Mouse (Mus musculus) E14TG2a.4 (cell line): ENCODE measurements around the gene Lmo7.

Source experiments
- H3K27me3 ChIP-seq: 2 replicates; pipeline ENCODE4 v1.6.1; 2014; ENCODE audit warnings: low read length, control low read depth; ENCODE audit not compliant: insufficient read depth
- H3K36me3 ChIP-seq: 2 replicates; pipeline ENCODE4 v1.6.1; 2014; ENCODE audit warnings: low read length, control low read depth; ENCODE audit not compliant: insufficient read depth
- H3K4me1 ChIP-seq: replicated peaks from 2 replicates; pipeline ENCODE4 v1.6.1; 2014; ENCODE audit warnings: low read depth, low read length, control low read depth
- H3K4me3 ChIP-seq: replicated peaks from 2 replicates; pipeline ENCODE4 v1.5.1; 2014; ENCODE audit warnings: mild to moderate bottlenecking, low read length
- H3K9me3 ChIP-seq: 2 replicates; pipeline ENCODE4 v1.6.1; 2014; ENCODE audit warnings: low read length, control low read depth
- CTCF ChIP-seq: conservative IDR thresholded peaks from 2 replicates; pipeline ENCODE4 v1.5.1; 2014; ENCODE audit warnings: low read length
- NANOG ChIP-seq: IDR thresholded peaks from 2 replicates; pipeline ENCODE4 v1.6.1; 2014; ENCODE audit warnings: borderline replicate concordance, low read length, mixed read lengths
- POU5F1 ChIP-seq: IDR thresholded peaks from 2 replicates; pipeline ENCODE4 v1.6.1; 2014; ENCODE audit warnings: low read length, borderline replicate concordance

Gene Lmo7

GRCm38 (mm10) chr14:101844467-101844866, 114.7 kb downstream of the Lmo7 start:
- Histone ChIP-seq H3K4me1 (no peaks in the 10 kb centered on the region), H3K27me3 (no peaks in the 10 kb centered on the region), H3K9me3 (no peaks in the 10 kb centered on the region), H3K4me3 (no peak overlapping the region), H3K36me3 (no peaks in the 10 kb centered on the region)
- TF ChIP-seq POU5F1 = no peak
- TF ChIP-seq CTCF = no peak
- TF ChIP-seq NANOG = no peak

DNA sequence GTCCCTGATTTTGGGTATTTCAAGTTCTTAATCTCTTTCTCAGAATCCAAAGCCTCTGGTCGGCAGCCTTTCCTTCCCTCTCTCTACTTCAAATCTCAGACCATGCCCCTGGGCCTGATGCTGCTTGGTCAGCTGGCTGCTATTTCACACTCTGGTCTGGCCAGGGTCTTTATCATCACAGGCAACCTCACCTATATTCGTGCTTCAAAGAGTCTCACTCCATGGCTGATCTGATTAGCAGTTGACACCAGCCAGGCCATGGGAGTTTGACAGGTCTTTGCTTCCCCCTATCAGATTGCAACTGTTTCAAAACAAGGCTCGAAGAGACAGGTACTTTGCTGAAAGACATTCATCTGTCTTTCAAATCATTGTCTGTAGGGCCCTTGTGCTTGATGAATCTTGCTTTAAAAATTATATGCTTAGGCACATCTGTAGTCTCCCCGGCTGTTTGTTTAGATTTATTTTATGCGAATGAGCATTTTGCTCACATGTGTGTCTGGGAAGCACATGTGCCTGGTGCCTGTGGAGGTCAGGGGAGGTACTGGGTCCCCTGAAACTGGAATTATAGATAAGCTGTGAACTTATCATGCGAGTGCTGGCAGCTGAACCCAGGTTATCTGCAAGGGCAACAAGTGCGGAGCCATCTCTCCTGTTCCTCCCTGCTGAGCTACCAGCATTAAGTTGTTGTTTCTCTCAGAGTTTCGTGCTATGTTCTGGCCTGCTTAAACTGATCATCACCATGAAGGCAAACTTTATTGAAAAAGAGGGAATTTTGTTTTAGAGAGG, 116.5 kb downstream of the Lmo7 start:
- Histone ChIP-seq H3K4me3 (no peak overlapping the region), H3K36me3 (no peaks in the 10 kb centered on the region), H3K9me3 (no peaks in the 10 kb centered on the region), H3K4me1 (no peaks in the 10 kb centered on the region), H3K27me3 (no peaks in the 10 kb centered on the region)
- TF ChIP-seq POU5F1 (no peak), NANOG (no peak), CTCF (no peak)

GRCm38 (mm10) chr14:101847520-101847919, 117.8 kb downstream of the Lmo7 start:
- no peaks in the 10 kb centered on the region for H3K4me1 ChIP-seq
- H3K27me3 ChIP-seq = no peaks in the 10 kb centered on the region
- no peak overlapping the region for H3K4me3 ChIP-seq
- H3K36me3 ChIP-seq = no peaks in the 10 kb centered on the region
- TF ChIP-seq POU5F1 (no peak), CTCF (no peak)
- no peaks in the 10 kb centered on the region for H3K9me3 ChIP-seq

DNA sequence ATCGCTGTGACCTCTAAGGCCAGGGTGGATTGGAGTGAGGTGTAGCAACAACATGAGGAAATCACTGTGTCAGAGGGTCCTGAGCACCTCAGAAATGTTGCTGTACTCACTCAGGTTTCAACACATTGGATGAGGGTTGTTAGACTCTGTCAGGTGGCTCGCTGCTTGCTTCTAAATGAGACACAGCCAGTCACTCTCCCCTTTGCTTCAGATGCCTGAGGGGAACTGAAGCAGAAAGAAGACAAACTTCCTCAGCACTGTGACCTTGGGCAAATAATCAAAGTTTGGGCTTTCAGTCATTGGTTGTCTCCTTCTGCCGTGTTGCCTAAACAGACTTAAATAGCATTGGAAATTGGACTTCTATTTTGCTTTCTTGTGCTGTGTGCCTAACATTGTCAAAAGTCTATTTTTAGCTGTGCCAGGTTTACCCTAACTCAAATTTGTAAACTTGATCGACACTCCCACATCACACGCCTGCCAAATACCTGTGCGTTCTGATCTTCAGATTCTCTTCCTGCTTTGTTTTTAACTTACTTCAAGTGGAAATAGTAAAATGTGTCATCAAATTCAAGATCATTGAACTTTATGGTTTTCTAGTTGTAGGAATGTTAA, 122.9 kb downstream of the Lmo7 start:
- Histone ChIP-seq H3K36me3 (no peaks in the 10 kb centered on the region), H3K27me3 (no peaks in the 10 kb centered on the region), H3K9me3 (no peaks in the 10 kb centered on the region), H3K4me3 (no peak overlapping the region), H3K4me1 (no peaks in the 10 kb centered on the region)
- TF ChIP-seq CTCF = no peak
- TF ChIP-seq NANOG = no peak
- no peak for TF ChIP-seq POU5F1

DNA sequence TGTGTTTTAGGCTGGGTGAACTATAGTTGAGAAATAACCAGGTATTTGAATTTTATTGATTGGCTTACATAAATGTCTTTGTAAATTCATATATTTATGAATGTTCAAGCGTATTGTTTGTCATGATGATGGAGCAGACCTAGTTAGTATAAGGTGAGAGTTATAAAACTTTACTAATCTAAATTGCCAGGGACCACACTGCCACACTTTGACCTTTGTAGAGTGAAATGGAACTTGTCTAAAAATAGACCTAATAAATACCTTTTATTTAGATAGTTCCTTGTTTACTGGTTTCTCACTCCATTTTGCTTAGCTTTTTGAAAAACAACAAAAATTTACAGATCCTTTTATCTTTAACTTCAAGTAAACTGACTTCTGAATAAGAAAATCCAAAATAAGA, 123.5 kb downstream of the Lmo7 start:
- no peaks in the 10 kb centered on the region for H3K27me3 ChIP-seq
- no peaks in the 10 kb centered on the region for H3K4me1 ChIP-seq
- no peaks in the 10 kb centered on the region for H3K36me3 ChIP-seq
- H3K9me3 ChIP-seq = no peaks in the 10 kb centered on the region
- H3K4me3 ChIP-seq = no peak overlapping the region
- TF ChIP-seq POU5F1 (no peak), CTCF (no peak), NANOG (no peak)

GRCm38 (mm10) chr14:101853722-101854121, 124.0 kb downstream of the Lmo7 start:
- TF ChIP-seq NANOG (no peak), POU5F1 (no peak), CTCF (no peak)
- H3K27me3 ChIP-seq = no peaks in the 10 kb centered on the region
- no peaks in the 10 kb centered on the region for H3K9me3 ChIP-seq
- H3K4me3 ChIP-seq = no peak overlapping the region
- no peaks in the 10 kb centered on the region for H3K4me1 ChIP-seq
- no peaks in the 10 kb centered on the region for H3K36me3 ChIP-seq

DNA sequence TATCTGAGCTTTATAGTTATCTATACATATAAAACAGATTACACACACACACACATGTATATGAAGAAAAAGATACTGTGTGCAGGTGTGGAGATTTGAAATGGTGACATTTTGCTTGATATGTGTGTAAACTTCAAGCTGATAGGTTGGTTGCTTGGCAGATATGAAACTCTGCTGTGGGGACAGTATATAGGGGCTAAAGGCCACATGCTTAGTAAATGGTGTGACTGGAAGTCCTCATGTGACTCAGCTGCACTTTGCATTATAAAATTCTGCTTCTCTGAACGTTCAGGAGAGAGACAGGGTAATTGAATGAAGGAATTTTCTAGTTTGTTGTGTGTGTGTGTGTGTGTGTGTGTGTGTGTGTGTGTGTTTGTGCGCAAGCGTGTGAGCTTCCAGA, 124.5 kb downstream of the Lmo7 start:
- no peak overlapping the region for H3K4me3 ChIP-seq

GRCm38 (mm10) chr14:101859305-101859886, 129.6 kb downstream of the Lmo7 start:
- TF ChIP-seq POU5F1 (no peak), CTCF (no peak), NANOG (no peak)
- Histone ChIP-seq H3K4me1 (no peaks in the 10 kb centered on the region), H3K36me3 (no peaks in the 10 kb centered on the region), H3K9me3 (no peaks in the 10 kb centered on the region), H3K4me3 (no peak overlapping the region), H3K27me3 (no peaks in the 10 kb centered on the region)

More for the DNA sequence above, 124.5 kb downstream of the Lmo7 start:
- Histone ChIP-seq H3K27me3 (no peaks in the 10 kb centered on the region), H3K9me3 (no peaks in the 10 kb centered on the region), H3K4me1 (no peaks in the 10 kb centered on the region), H3K36me3 (no peaks in the 10 kb centered on the region)
- no peak for TF ChIP-seq POU5F1
- TF ChIP-seq CTCF = no peak
- no peak for TF ChIP-seq NANOG
